8 mouse cellular contexts compared by ENCODE assay signal in genomic region chr2:25255284-25255779, GRCm38 (mm10). TPM values are rescaled to one million over a fixed set of nuclear protein-coding genes. Genes with fewer than 3 reads are reported as not detected.
A peak's percentile ranks its signal among the peaks of the same experiment; 100 is the strongest.
DNase-seq lines count a peak whose midpoint lies in the region; ATAC-seq and TF ChIP-seq lines count a peak whose summit lies in the region.

Tmem203 (plus strand) TSS chr2:25255439.

- peak; percentile 82 for ATAC-seq in heart, embryonic 13.5 days (ENCODE audit: extremely low read depth, insufficient number of reproducible peaks, low FRiP score, low TSS enrichment)
- peak; percentile 90 for ATAC-seq in kidney, postnatal 0 days (replicated peaks; ENCODE audit: low FRiP score, low read depth)
- peak; percentile 82 for ATAC-seq in liver, embryonic 15.5 days (ENCODE audit: insufficient read depth)
- peak; percentile 88 for ATAC-seq in neural tube, embryonic 11.5 days (ENCODE audit: insufficient read depth, low FRiP score, low TSS enrichment)
- peak; percentile 81 for ATAC-seq in stomach, embryonic 16.5 days (ENCODE audit: insufficient read depth, low FRiP score)

- H3K4me2 ChIP-seq in CH12.LX (ENCODE audit: insufficient read depth, low read depth, poor library complexity, severe bottlenecking) = peak within 1 kb of the TSS; percentile 96
- peak within 1 kb of the TSS; percentile 94 for H3K4me2 ChIP-seq in heart, embryonic 13.5 days
- H3K4me2 ChIP-seq in kidney, postnatal 0 days (ENCODE audit: low read length) = peak within 1 kb of the TSS; percentile 98
- peak within 1 kb of the TSS; percentile 93 for H3K4me2 ChIP-seq in liver, embryonic 15.5 days
- H3K4me2 ChIP-seq in neural tube, embryonic 11.5 days (ENCODE audit: low read depth) = peak within 1 kb of the TSS; percentile 95
- peak within 1 kb of the TSS; percentile 91 for H3K4me2 ChIP-seq in stomach, embryonic 16.5 days (ENCODE audit: low read depth, low read length)

- whole genome bisulfite sequencing in heart, embryonic 13.5 days = under 1% methylated on average over 39 of the region's 39 CpGs
- WGBS in kidney, postnatal 0 days = under 1% methylated on average over 39 of the region's 39 CpGs
- WGBS in liver, embryonic 15.5 days (ENCODE audit: insufficient replicate concordance) = 0% methylated on average over 39 of the region's 39 CpGs
- under 1% methylated on average over 39 of the region's 39 CpGs for WGBS in neural tube, embryonic 11.5 days
- under 1% methylated on average over 39 of the region's 39 CpGs for WGBS in stomach, embryonic 16.5 days

- in situ Hi-C loops in CH12.LX (cut with MboI; ENCODE audit: low pct_ligation_motif_present, low pct_unique_long_range_greater_than_20kb, low sequenced_read_pairs) = no loop called here

- peak within 1 kb of the TSS; percentile 85 to 97 (median 87) for H3K4me3 ChIP-seq in CH12.LX (replicated peaks in 1 of 3; ENCODE audit: low read depth in 2 of 3, low read length in 2 of 3, poor library complexity in 1 of 3)
- H3K4me3 ChIP-seq in heart, embryonic 13.5 days = peak within 1 kb of the TSS; percentile 88
- peak within 1 kb of the TSS; percentile 99 for H3K4me3 ChIP-seq in kidney, postnatal 0 days (replicated peaks; ENCODE audit: low read depth, low read length)
- H3K4me3 ChIP-seq in liver, embryonic 15.5 days (replicated peaks) = peak within 1 kb of the TSS; percentile 90
- H3K4me3 ChIP-seq in neural tube, embryonic 11.5 days (ENCODE audit: low read depth, low read length) = peak within 1 kb of the TSS; percentile 95
- H3K4me3 ChIP-seq in stomach, embryonic 16.5 days (replicated peaks; ENCODE audit: low read length) = peak within 1 kb of the TSS; percentile 85

- H3K9ac ChIP-seq in CH12.LX (ENCODE audit: insufficient read depth, low read depth) = peak within 1 kb of the TSS; percentile 83
- peak within 1 kb of the TSS; percentile 89 for H3K9ac ChIP-seq in heart, embryonic 13.5 days
- peak within 1 kb of the TSS; percentile 74 for H3K9ac ChIP-seq in kidney, postnatal 0 days (ENCODE audit: low read depth, low read length)
- peak within 1 kb of the TSS; percentile 84 for H3K9ac ChIP-seq in liver, embryonic 15.5 days
- H3K9ac ChIP-seq in neural tube, embryonic 11.5 days (ENCODE audit: low read length) = peak within 1 kb of the TSS; percentile 90
- peak within 1 kb of the TSS; percentile 84 for H3K9ac ChIP-seq in stomach, embryonic 16.5 days (ENCODE audit: low read length)

- peaks cover 31 to 38% of the 10 kb centered on the region in 2 experiments for H3K36me3 ChIP-seq in CH12.LX (replicated peaks in 1 of 2; ENCODE audit: control insufficient read depth in 1 of 2, insufficient read depth in 1 of 2, low read length in 1 of 2)
- H3K36me3 ChIP-seq in heart, embryonic 13.5 days = peaks cover 31% of the 10 kb centered on the region
- H3K36me3 ChIP-seq in kidney, postnatal 0 days (ENCODE audit: insufficient read depth, low read length) = peaks cover 14% of the 10 kb centered on the region; the same call in 1 of the 2 replicates
- H3K36me3 ChIP-seq in liver, embryonic 15.5 days (replicated peaks) = peaks cover 29% of the 10 kb centered on the region
- H3K36me3 ChIP-seq in neural tube, embryonic 11.5 days (ENCODE audit: control insufficient read depth, insufficient read depth, low read length) = peaks cover 2% of the 10 kb centered on the region
- H3K36me3 ChIP-seq in stomach, embryonic 16.5 days (ENCODE audit: control insufficient read depth, insufficient read depth, low read length) = no peaks in the 10 kb centered on the region

- dilution Hi-C loops in CH12.LX (cut with MboI; ENCODE audit: extremely low pct_ligation_motif_present, extremely low pct_unique_long_range_greater_than_20kb, low sequenced_read_pairs) = no loop called here

- no peaks in the 10 kb centered on the region for H3K9me3 ChIP-seq in CH12.LX (replicated peaks; ENCODE audit: low read length)
- H3K9me3 ChIP-seq in heart, embryonic 13.5 days = no peaks in the 10 kb centered on the region
- H3K9me3 ChIP-seq in kidney, postnatal 0 days (replicated peaks; ENCODE audit: low read length) = no peaks in the 10 kb centered on the region
- no peaks in the 10 kb centered on the region for H3K9me3 ChIP-seq in liver, embryonic 15.5 days (replicated peaks)
- no peaks in the 10 kb centered on the region for H3K9me3 ChIP-seq in neural tube, embryonic 11.5 days (ENCODE audit: control insufficient read depth, low read length)
- no peaks in the 10 kb centered on the region for H3K9me3 ChIP-seq in stomach, embryonic 16.5 days (replicated peaks; ENCODE audit: control insufficient read depth, low read length)

- no peak for TF ChIP-seq EP300 in CH12.LX (IDR thresholded peaks at IDR 0.05; ENCODE audit: low read length)

- H3K27ac ChIP-seq in CH12.LX (ENCODE audit: insufficient read depth, low read depth) = peak within 1 kb of the TSS; percentile 66
- peak within 1 kb of the TSS; percentile 64 for H3K27ac ChIP-seq in heart, embryonic 13.5 days (replicated peaks)
- H3K27ac ChIP-seq in kidney, postnatal 0 days = peak within 1 kb of the TSS; percentile 89
- H3K27ac ChIP-seq in liver, embryonic 15.5 days (replicated peaks) = peak within 1 kb of the TSS; percentile 83
- H3K27ac ChIP-seq in neural tube, embryonic 11.5 days (ENCODE audit: low read depth, low read length) = peak within 1 kb of the TSS; percentile 62; the same call in 1 of the 2 replicates
- H3K27ac ChIP-seq in stomach, embryonic 16.5 days (ENCODE audit: low read length) = peak within 1 kb of the TSS; percentile 48

- no peak for TF ChIP-seq CTCF in CH12.LX (conservative IDR thresholded peaks at IDR 0.05 in 1 of 2, IDR thresholded peaks at IDR 0.05 in 1 of 2; ENCODE audit: low read depth in 2 of 2, low read length in 2 of 2)
- no peak for TF ChIP-seq CTCF in kidney, postnatal 0 days (IDR thresholded peaks at IDR 0.05; ENCODE audit: low read depth)

- peaks cover 0 to 17% of the 10 kb centered on the region in 2 experiments; a peak in 2 of 4 replicates for H3K4me1 ChIP-seq in CH12.LX (ENCODE audit: control insufficient read depth in 1 of 2, insufficient read depth in 2 of 2)
- H3K4me1 ChIP-seq in heart, embryonic 13.5 days = peaks cover 21% of the 10 kb centered on the region
- H3K4me1 ChIP-seq in kidney, postnatal 0 days (replicated peaks; ENCODE audit: insufficient read depth, low read length) = peaks cover 6% of the 10 kb centered on the region
- H3K4me1 ChIP-seq in liver, embryonic 15.5 days (replicated peaks) = peaks cover 25% of the 10 kb centered on the region
- peaks cover 10% of the 10 kb centered on the region; the same call in 1 of the 2 replicates for H3K4me1 ChIP-seq in neural tube, embryonic 11.5 days (ENCODE audit: control insufficient read depth, insufficient read depth, low read length)
- H3K4me1 ChIP-seq in stomach, embryonic 16.5 days (ENCODE audit: control insufficient read depth, insufficient read depth, low read length) = peaks cover 14% of the 10 kb centered on the region

- peak; percentile 85 for TF ChIP-seq POLR2A in CH12.LX (IDR thresholded peaks at IDR 0.05; ENCODE audit: low read depth, low read length)

- DNase-seq in CH12.LX (ENCODE audit: extremely low read depth) = peak; percentile 94
- peak; percentile 80 for DNase-seq in c-Kit-negative CD71-positive TER-119-positive erythroid progenitor cells, embryonic 14.5 days (ENCODE audit: low read depth, low spot score)
- DNase-seq in fibroblast of lung, adult 2 months (ENCODE audit: low read depth) = peak; percentile 45
- peak; percentile 94 for DNase-seq in kidney, postnatal 0 days (ENCODE audit: low spot score)
- DNase-seq in neural tube, embryonic 11.5 days (ENCODE audit: low spot score) = peak; percentile 95

- no peak for TF ChIP-seq RAD21 in CH12.LX (IDR thresholded peaks at IDR 0.05; ENCODE audit: low read depth, low read length)

- peaks cover 14% of the 10 kb centered on the region for H3K79me2 ChIP-seq in CH12.LX (replicated peaks; ENCODE audit: control insufficient read depth, extremely low read depth, insufficient read depth, poor library complexity, severe bottlenecking)

- H3K27me3 ChIP-seq in CH12.LX (replicated peaks) = no peaks in the 10 kb centered on the region
- H3K27me3 ChIP-seq in heart, embryonic 13.5 days (replicated peaks) = no peaks in the 10 kb centered on the region
- no peaks in the 10 kb centered on the region for H3K27me3 ChIP-seq in kidney, postnatal 0 days (ENCODE audit: insufficient read depth, low read length)
- H3K27me3 ChIP-seq in liver, embryonic 15.5 days = no peaks in the 10 kb centered on the region
- H3K27me3 ChIP-seq in neural tube, embryonic 11.5 days (ENCODE audit: control insufficient read depth, insufficient read depth, low read length) = no peaks in the 10 kb centered on the region
- H3K27me3 ChIP-seq in stomach, embryonic 16.5 days (ENCODE audit: control insufficient read depth, insufficient read depth, low read length) = no peaks in the 10 kb centered on the region

TF ChIP-seq in CH12.LX, 34 proteins besides CTCF, POLR2A, EP300 and RAD21 (continues in another document):
- TF ChIP-seq UBTF (IDR thresholded peaks at IDR 0.05; ENCODE audit: low read depth, low read length) (0 out of 2 replicates have a peak, but pooled peaks have one; percentile 18), E2F4 (IDR thresholded peaks at IDR 0.05; ENCODE audit: insufficient replicate concordance, low read depth, low read length) (no peak), ETS1 (conservative IDR thresholded peaks at IDR 0.05; ENCODE audit: low read depth, low read length) (peak; percentile 56), CHD1 (IDR thresholded peaks at IDR 0.05; ENCODE audit: low read depth, low read length) (no peak), KAT2A (IDR thresholded peaks at IDR 0.05; ENCODE audit: insufficient replicate concordance, low read length) (peak; percentile 91; the same call in 1 of the 2 replicates), GABPA (IDR thresholded peaks at IDR 0.05; ENCODE audit: insufficient replicate concordance, low read depth, low read length) (peak; percentile 63; the same call in 1 of the 2 replicates), USF1 (IDR thresholded peaks at IDR 0.05; ENCODE audit: low read depth, low read length) (no peak), IRF4 (IDR thresholded peaks at IDR 0.05; ENCODE audit: low read depth, low read length) (peak; percentile 72; the same call in 1 of the 2 replicates), SMC3 (IDR thresholded peaks at IDR 0.05; ENCODE audit: low read depth, low read length) (no peak), NRF1 (IDR thresholded peaks at IDR 0.05; ENCODE audit: low read depth, low read length) (peak; percentile 49), PAX5 (IDR thresholded peaks at IDR 0.05; ENCODE audit: low read length) (no peak), ELF1 (IDR thresholded peaks at IDR 0.05; ENCODE audit: low read depth, low read length) (peak; percentile 99)

RNA-seq across cellular contexts. Expression of gene Tmem203, which starts in this region (rescaled TPM):
- total RNA-seq in CH12.LX (2012; rRNA removed) = 22.7 and 28.3 TPM in 2 replicates
- 18.4 and 21.2 TPM in 2 replicates for total RNA-seq in CH12.LX (2014; rRNA removed)
- polyA plus RNA-seq in CH12.LX (2012; ENCODE audit: insufficient read length, low read depth) = 14.5 and 21.5 TPM in 2 replicates
- 15.5 and 15.9 TPM in 2 replicates for polyA plus RNA-seq in heart, embryonic 13.5 days (2015; fragmentation: Nextera tagmentation; extraction: Ambion mirVana)
- 42.6 and 46.7 TPM in 2 replicates for polyA plus RNA-seq in kidney, postnatal 0 days (2015; fragmentation: Nextera tagmentation; extraction: Ambion mirVana)
- 11.9 and 12.5 TPM in 2 replicates for polyA plus RNA-seq in liver, embryonic 15.5 days (2015; fragmentation: Nextera tagmentation; extraction: Ambion mirVana)
- 11.4 and 13.0 TPM in 2 replicates for polyA plus RNA-seq in neural tube, embryonic 11.5 days (2014; fragmentation: Nextera tagmentation; extraction: Ambion mirVana)
- 19.5 and 20.2 TPM in 2 replicates for polyA plus RNA-seq in stomach, embryonic 16.5 days (2015; fragmentation: Nextera tagmentation; extraction: Ambion mirVana)

Comparison
In these comparisons a context has a peak if more than half of its experiments do, and no peak if none do; other contexts are left out.
1. Peak in every context shown above with its lines: DNase-seq, ATAC-seq, H3K4me3 ChIP-seq and H3K27ac ChIP-seq.
2. DNase-seq: peak in every context shown above with its lines; median percentile 95 in neural tube, embryonic 11.5 days; 94 in CH12.LX; 94 in kidney, postnatal 0 days; 80 in c-Kit-negative CD71-positive TER-119-positive erythroid progenitor cells, embryonic 14.5 days; 45 in fibroblast of lung, adult 2 months.